Mouse (Mus musculus): ENCODE measurements around the gene Cfap57. TPM values are rescaled to one million over a fixed set of nuclear protein-coding genes. Genes with fewer than 3 reads are reported as not detected.
"Not testable (repeated sequence)": the region's sequence is repeated elsewhere in the genome, so short reads cannot be mapped to it uniquely, and the experiment has no call there.

Cfap57 gene
- total RNA-seq, 2 experiments from 2014 or later: 0.47 to 0.71 TPM

GRCm38 (mm10) chr4:118523976-118524375 lies 96.6 kb downstream of the Cfap57 start:
- no peak for DNase-seq (ENCODE audit: extremely low spot score in 1 of 2, low spot score in 1 of 2)

GRCm38 (mm10) chr4:118522248-118522647 lies 98.3 kb downstream of the Cfap57 start:
- no peak for DNase-seq (ENCODE audit: extremely low spot score in 1 of 2, low spot score in 1 of 2)

- no peak for DNase-seq (ENCODE audit: extremely low spot score in 1 of 2, low spot score in 1 of 2)
Measured at GRCm38 (mm10) chr4:118518208-118518607, 102.4 kb downstream of the Cfap57 start.

GRCm38 (mm10) chr4:118517497-118518146 lies 103.0 kb downstream of the Cfap57 start:
- DNase-seq (ENCODE audit: extremely low spot score in 1 of 2, low spot score in 1 of 2): no peak

- no peak for DNase-seq (ENCODE audit: extremely low spot score in 1 of 2, low spot score in 1 of 2)
Measured at GRCm38 (mm10) chr4:118516699-118517496, 103.7 kb downstream of the Cfap57 start.

- no peak for DNase-seq (ENCODE audit: extremely low spot score in 1 of 2, low spot score in 1 of 2)
Measured at GRCm38 (mm10) chr4:118509050-118509449, 111.5 kb downstream of the Cfap57 start.

- not testable (repeated sequence) for DNase-seq (ENCODE audit: extremely low spot score in 1 of 2, low spot score in 1 of 2)
Measured at GRCm38 (mm10) chr4:118507171-118507570, 113.4 kb downstream of the Cfap57 start.

GRCm38 (mm10) chr4:118505551-118505950 lies 115.0 kb downstream of the Cfap57 start:
- DNase-seq (ENCODE audit: extremely low spot score in 1 of 2, low spot score in 1 of 2): no peak

Other genes with a start within 250 kb of the Cfap57 start
- 10 to 100 TPM; 31.3 to 41.2 TPM for gene Szt2, start 211.5 kb downstream of the Cfap57 start, total RNA-seq (2021)
- gene Med8, start 211.4 kb downstream of the Cfap57 start, total RNA-seq (2021): 10 to 100 TPM; 58.8 to 63.2 TPM
- 10 to 100 TPM; 29.5 to 30.3 TPM for gene Elovl1, start 192.7 kb downstream of the Cfap57 start, total RNA-seq (2021)
- gene Cdc20, start 183.4 kb downstream of the Cfap57 start, total RNA-seq (2021): 1 to 10 TPM; 1.1 to 1.5 TPM
- under 1 TPM in 1 of 2 experiments, not detected in 1; 0.34 TPM for gene Mpl, start 163.3 kb downstream of the Cfap57 start, total RNA-seq (2021)
- 1 to 10 TPM; 7.0 to 8.1 TPM for gene Tie1, start 130.7 kb downstream of the Cfap57 start, total RNA-seq (2021)
- not detected for gene 2610528J11Rik, start 93.8 kb downstream of the Cfap57 start, total RNA-seq (2021)
- 10 to 100 TPM; 10.4 to 12.3 TPM for gene Tmem125, start 76.7 kb downstream of the Cfap57 start, total RNA-seq (2021)
- 10 to 100 TPM; 56.0 to 65.6 TPM for gene Ebna1bp2, start within 50 bp of the Cfap57 start, total RNA-seq (2021)
- gene Olfr62, start 38.2 kb upstream of the Cfap57 start, total RNA-seq (2021): not detected
- not detected for gene Olfr1342, start 72.0 kb upstream of the Cfap57 start, total RNA-seq (2021)
- not detected for gene Olfr1341, start 82.7 kb upstream of the Cfap57 start, total RNA-seq (2021)
- gene Olfr1340, start 99.4 kb upstream of the Cfap57 start, total RNA-seq (2021): not detected
- gene Olfr1339, start 111.4 kb upstream of the Cfap57 start, total RNA-seq (2021): not detected
- gene Olfr1338, start 138.0 kb upstream of the Cfap57 start, total RNA-seq (2021): not detected
- gene Olfr1337, start 161.8 kb upstream of the Cfap57 start, total RNA-seq (2021): not detected
- gene Olfr1335, start 189.2 kb upstream of the Cfap57 start, total RNA-seq (2021): not detected
- not detected for gene Olfr1333, start 215.5 kb upstream of the Cfap57 start, total RNA-seq (2021)
- not detected for gene Olfr1331, start 243.9 kb upstream of the Cfap57 start, total RNA-seq (2021)

Data from layer of hippocampus, postnatal 25 days (tissue).